Mouse (Mus musculus): ENCODE results near the gene Cdh15.

Gene Cdh15

DNA sequence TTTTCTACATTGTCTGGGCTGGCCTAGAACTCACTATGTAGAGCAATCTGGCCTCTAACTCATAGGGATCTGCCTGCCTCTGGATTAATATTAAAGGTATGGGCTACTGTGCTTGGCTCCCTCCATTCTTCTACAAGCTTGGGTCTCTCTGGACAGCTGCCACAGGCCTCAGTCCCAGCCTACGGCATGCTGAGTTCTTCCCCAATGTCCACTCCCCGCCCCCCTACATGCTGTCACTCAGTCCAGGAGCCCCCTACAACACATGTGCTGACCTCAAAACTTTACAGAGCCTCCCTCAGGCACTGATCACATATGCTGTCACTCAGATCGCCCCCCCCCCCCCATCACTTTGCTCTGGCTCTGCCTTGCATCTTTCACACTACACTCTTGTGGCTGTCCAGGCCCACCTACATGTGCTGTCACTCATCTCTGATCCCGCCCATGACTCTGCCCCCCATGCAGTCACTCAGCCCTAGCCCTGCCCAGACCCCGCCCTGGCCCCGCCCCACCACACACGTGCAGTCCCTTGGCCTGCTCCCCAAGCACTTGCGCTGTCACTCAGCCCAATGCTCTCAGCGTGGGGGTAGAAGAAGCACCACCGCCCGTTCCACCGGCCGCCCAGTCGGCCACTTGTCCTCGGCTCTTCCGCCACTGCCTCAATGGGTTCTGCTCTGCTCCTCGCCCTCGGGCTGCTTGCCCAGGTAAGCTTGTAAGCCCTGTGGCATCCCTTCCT is at the start of gene Cdh15:
Gene Cdh15 (plus strand): TSS at position 138 of the 733 bp plus-strand sequence.
- no peak for DNase-seq

DNA sequence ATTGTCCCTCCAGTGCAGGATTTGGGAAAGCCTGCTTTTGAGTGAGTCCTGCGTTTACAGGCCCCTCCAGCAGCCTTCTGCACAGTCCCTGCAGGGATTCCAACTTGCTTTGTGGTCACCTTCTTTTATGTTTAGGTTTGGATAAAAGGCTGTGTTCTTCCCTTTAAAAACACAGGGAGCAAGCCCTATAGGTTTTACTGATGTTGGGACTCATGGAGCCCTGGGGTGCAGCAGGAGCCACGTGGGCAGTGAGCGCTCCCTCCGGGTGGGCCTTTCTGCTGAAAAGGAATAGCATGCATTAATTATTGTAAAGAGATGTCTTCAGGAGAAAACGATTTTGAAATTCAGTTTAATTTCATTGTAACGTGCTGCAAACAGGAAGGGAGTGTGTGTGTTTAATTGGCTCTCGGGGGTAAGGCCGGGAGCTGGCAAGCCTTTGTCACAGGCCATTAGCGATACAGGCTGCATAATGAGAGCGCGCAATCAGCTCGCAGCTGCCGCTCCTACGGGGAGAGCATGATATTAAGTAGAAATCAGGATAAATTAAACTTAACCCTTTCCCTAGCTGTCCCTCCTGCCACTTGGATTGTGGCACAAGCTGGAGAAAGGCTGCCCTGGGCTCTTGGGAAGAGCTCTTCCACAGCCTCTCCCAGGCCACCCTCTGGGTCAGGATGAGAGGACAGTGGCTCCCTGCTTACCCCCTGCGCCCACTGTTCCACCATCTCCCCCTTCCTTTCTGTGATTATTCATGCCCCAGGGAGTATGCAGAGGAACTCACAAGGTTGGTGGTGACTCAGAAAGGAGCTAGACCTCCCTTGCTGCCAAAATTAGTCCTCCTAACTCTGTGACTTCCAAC is 43.6 kb upstream of the Cdh15 start:
- no peak for DNase-seq

DNA sequence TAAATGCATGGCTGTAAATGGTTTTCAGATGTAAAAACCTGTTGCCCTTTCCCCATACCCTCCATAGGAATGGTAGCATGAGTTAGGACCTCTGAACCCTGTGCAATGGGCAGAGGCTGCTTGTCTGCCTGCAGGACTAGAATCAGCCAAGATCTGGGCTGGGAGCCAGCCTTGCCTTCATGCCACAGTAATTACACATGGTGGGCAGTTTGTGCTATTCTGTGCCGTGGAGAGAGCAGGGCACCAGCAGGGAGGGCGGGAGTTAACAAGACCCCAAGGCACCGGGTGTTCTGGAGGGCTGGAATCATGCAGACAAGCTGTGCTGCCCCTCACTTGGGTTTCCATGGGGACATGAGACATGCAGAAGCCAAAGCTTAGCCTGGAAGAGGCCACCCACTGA is 42.4 kb upstream of the Cdh15 start:
- DNase-seq = peak; percentile 62

DNA sequence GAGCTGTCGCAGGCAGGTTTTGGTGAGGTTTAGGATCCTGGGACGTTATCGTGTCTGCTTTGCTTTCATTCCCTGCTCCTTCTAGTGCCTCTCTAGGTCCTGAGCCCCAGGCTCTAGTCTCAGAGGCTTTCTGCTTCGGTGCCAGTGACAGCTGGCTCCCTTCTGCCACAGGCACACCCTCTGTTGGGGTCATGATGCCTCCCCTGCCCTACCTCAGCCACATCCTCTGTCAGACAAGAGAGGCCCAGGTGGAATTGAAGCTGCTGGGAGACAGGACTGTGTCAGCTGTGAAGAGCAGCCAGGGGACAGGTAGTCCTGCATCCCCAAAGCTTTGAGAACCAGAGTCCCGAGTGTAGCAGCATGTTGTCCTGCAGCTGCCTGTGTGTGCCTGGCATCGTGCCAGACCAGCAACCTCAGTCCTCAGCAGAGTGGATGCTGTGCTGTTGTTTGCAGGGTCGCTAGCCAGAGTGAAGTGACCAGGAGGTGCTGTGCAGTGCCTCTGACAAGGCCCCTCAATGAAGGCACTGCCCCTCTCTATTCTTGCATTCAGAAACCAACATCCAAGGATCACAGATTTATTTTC is 40.7 kb upstream of the Cdh15 start:
- no peak for DNase-seq

DNA sequence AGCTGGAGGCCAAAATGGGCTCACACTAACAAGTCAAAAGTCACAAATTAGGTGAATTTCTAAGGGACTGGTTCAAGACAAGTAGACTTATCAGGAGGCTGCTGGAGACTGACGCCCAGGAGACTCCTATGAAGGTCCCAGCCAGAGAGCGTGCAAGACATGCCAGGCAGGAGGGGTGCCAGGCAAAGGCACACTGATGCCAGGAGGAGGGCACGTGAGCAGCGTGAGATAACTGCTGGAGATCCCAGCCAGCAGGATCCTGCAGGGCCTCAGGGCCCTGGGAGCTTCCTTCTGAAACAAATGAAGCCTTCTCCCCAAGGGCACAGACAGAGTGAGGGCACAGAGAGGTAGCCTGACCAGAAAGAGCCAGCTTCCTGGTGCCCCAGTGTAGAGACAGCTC is 39.9 kb upstream of the Cdh15 start:
- DNase-seq = no peak

DNA sequence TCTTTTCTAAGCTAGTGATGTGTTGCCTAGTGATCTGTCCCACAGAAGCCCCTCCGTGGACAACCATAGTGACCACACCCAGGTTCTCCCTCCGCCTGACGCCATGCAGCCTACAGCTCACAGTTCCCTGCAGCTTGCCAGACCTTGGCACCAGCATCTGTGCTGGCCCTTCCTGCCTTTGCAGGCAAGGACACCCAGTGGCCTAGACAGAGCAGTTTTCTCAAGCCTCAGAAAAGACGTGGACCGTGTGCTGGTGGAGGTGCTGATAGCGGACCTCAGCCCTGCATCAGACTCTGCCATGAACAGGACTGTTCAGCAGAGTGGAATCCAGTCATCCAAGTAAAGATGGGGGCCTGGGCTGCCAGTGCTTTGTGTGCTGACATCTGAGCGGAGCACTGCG is 37.4 kb upstream of the Cdh15 start:
- DNase-seq = no peak

DNA sequence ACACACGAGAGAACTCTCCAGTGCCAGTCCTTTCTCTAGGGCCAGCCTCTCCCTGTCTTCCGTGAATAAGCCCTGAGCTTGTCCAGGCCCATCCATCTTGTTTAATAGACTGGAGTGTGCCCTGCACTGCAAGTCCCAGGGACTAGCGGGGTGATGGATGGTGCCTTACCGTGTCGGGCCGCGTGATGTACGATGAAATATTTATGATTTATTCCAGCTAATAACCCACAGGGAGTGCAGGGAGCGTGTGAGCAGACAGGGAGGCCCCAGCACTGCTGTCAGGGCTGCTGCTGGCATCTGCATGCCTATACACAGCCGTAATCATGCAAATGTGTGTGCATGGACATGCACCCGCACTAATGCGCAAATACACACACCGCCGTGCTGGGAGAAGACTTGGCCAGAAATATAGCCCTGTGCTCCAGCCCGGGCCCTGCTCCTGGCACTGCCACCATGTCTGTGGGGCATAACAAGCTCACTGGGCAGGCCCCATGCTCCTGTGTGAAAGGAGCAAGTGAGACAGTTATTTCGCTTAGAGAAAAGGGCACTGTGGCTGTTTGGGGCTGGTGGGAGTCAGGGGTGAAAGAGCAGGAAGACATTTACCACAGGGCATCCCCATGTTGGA is 35.8 kb upstream of the Cdh15 start:
- no peak for DNase-seq

DNA sequence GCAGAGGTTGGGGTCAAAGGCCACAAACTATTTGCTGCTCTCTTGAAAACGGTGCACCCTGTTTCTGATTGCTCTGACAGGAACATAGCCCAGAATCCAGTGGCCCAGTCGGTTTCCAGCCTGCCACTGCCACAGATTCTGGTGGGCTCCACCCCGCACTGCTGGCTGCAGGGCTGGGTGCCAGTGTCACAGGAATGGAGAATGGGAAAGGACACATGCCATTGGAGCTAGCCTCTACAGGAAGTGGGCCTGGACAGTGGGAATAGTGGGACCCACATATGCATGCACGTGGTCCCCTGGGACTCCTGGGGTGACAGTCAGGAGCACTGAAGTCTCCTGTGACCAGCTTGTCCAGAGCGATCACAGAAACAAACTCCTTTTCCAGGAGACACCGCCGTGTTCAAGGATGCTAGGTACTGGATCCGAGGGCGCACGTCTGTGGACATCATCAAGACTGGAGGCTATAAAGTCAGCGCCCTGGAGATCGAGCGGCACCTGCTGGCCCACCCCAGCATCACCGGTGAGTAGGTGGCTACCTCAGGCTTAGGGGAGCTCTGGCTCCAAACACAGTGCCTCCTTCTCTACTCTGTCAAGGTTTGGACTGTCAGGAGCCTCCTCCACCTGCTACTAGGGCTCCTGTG is 35.0 kb upstream of the Cdh15 start:
- no peak for DNase-seq

DNA sequence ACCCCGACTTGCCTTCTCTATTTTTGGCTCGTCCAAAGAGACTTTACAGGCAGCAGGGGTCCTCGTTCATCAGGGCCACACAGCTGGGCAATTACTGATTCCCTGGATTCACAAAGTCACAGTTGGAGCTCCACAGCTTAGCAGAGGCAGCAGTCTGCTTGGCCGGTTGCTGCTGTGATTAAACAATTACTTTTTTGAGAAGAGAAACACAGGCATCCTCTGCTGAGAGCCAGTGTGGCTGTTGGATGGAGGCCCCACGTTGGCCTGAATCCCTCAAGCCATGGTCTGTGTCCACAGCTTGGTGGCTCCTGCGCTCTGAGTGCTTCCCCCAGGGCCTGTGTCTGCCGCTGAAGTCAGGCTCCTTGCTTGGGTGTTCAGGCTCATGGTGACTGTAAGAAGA is 33.2 kb upstream of the Cdh15 start:
- DNase-seq = no peak

DNA sequence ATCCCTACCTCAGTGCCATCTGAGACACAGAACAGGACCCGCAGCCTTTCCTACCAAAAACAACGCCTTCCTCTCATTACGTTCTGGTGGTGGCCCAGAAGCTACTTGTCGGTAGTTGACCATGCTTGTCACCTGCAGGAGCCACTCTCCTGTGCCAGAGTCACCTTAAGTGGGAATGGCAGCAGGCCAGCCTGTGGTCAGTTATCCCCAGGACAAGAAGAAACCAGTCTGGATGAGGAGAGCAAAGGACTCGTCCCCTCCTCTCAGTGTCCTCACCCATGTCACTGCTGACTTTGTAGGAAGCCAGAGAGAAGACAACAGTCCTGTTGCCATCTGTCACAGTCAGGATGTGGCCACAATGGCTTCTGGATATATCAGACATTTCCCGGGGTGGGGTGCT is 30.8 kb upstream of the Cdh15 start:
- DNase-seq = no peak

DNA sequence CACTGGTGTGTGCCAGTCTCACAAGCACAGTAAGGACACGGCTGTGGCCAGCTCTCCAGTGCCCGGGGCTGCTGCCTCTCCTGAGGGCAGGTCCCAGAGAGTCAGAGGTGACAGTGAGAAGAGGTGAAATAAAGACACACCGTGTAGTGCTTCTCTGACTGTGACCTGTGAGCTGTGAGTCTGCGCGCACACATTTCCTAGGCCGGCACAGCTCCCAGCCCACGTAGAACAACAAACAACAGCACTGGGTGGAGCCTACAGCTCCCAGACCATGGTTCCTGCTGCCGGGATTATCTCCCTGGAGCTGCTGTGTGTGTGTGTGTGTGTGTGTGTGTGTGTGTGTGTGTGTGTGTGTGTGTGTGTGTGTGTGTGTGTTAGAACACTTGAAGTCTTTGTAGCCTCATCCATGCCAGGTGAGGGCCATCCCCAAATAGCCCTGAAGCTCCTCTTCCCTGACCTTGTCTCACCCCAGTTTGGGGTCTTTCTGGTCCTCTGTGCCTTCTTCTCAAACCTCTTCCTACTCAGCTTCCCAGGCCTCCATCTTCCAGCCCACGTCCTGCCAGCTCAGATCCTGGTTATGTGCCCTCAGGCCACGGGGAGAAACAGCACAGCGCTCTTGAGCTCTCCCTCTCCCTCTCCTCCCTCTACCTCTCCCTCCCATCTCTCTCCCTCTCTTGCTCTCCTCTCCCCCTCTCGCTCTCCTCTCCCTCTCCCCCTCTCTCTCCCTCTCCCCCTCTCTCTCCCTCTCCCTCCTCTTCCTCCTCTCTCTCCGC is 29.9 kb upstream of the Cdh15 start:
- DNase-seq = no peak

DNA sequence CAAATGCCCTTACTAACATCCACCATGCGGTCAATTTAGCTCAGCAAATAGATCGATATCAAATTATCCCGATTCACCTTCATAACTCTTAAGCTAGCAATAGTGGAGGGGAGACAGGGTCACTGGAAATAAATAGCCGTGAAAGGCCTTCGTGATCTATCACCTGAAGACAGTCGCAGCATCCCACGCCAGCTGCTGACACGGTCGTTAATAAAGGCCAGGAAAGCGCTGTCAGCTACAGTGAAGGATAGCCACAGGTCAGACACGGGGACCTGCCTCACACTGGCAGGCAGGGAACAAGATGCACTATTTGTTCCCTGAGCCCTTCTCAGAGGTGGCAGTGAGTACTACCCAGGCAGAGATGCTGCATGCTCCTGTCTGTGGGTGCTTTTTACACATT is 28.0 kb upstream of the Cdh15 start:
- no peak for DNase-seq

DNA sequence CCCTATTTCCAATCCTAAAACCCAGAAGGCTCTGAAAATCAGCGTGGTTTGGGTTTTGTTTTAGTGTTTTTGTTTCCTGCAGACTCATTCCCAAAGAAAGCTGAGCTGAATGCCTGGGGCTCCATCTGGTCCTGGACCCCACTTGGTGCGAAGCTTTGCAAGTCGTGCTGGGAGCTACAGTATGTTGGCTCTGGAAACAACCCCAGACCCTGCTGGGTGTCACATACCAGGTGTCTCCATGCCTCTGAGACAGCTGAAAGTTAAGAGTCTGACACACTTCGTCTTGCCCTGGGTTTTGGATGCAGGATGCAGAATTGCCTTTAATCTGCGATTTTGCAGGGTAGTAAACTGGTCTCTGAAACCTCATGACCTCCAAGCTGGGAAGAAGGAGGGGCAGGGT is 23.2 kb upstream of the Cdh15 start:
- DNase-seq = no peak

DNA sequence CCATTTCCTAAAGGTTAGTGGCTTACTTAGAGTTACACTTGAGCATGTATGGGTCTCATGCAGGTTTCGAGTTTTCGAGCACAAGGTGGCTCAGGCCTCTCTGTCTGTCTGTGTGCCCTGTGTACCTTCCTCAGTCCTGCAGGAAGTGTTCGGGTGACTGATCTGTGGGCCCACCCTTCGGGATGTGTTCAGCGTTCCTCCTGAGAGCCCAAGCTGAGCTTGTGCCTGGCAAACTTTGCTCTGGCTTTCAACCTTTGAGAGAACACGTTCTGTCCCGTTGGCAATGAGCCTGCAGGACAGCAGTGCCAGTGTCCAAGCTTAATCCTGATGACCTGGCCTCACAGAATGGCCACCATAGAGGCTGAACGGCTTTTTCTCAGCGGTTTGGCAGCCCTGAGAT is 22.8 kb upstream of the Cdh15 start:
- peak; percentile 81 for DNase-seq

DNA sequence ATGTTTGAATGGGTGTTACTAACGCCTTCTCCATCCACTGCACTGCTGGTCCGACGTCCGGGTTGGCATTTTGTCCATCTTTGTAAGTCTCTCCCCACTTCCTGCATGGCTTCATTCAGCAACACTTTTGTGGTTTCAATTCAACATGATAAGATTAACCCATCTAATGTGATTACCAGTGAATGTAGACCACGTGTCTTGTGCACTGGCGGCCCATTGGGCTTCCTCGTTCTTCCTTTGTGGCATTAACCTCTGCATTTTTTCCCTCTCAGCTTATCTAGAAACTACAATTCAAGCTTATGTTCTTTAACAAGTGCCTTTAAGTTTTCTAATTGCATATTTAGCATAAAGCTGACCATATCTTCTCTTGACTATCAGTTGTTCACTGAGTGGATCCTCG is 22.4 kb upstream of the Cdh15 start:
- no peak for DNase-seq

DNA sequence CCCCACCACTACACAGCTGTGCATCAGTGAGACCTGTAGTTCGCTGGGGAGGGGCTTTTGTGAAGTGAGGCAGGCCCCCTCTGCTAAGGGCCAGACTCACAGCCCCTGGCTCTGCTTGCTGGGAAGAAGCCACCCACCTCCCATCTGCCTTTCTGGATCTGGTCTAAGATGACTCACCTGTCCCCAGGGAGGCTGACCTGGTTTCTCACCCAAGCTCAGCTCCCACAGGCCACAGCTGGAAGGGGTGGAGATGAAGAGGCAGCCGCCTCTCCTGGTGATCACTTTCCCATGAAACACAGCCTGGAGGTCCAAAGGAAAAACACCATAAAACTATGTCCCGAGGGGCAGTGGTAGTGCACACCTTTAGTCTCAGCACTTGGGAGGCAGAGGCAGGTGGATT is 18.4 kb upstream of the Cdh15 start:
- DNase-seq = no peak

DNA sequence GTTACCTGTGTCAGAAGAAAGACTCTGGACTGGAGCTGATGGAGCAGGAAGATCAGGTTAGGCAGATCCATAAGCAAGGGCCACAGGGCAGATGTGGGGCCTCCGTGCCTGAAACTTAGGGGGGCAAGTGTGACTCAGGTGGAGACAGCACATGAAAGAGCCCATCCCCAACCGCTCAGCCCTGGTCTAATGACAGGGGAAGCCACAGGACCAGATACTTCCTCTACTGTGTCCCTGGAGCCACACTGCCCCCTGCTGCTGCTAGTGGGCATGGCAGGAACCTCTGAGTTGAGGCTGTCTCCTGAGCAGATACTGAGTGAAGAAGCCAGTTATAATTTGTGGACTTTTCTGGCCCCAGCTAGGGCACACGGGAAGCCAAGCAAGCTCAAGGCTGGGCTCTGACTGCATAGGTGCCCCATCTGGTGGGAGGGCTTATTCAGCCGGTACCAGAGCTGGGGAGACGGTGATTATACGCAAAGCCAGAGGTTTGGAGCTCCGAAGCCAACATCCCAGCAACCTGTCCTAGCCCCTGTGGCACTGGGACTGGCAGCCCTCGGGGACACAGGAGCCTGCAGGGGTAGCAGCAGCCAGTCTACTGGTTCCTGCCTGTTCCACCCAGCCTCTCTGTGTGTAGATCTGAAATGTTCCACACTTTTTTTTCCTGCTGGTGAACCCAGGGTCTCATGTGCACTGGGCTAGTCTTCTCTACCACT is 17.3 kb upstream of the Cdh15 start:
- peak; percentile 77 for DNase-seq

DNA sequence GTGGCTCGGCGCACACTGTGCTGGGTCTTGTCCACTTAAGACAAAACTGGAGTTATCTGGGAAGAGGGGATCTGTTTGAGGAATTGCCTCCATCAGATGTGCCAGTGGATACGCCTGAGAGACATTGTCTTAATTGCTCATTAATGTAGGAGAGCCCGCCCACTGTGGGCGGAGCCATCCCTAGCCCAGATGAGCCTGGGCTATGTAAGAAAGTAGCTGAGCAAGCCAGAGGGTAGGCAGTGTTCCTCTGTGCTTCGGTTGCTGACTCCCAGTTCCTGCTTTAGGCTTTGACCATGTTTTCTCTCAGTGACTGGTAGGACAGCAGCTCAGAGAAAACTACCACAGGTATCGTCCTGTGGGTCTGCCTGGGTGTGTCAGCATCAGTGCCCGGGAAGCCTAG is 13.3 kb upstream of the Cdh15 start:
- no peak for DNase-seq

DNA sequence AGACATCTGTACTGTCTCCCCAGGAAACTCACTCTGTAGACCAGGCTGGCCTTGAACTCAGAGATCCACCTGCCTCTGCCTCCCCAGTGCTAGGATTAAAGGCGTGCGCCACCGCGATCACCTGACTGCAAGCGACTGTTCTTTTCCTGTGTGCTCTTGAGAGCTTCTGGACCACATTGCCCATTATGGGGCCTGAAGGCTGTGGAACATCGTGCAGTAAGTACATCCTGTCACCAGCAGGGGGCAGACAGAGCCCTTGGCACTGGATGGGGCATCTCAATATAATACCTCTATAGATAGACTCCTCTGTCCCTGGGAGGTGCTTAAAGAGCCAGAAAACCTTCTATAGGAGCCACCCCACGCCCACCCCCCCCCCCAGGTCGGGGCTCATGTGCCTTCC is 12.8 kb upstream of the Cdh15 start:
- DNase-seq = peak; percentile 54

DNA sequence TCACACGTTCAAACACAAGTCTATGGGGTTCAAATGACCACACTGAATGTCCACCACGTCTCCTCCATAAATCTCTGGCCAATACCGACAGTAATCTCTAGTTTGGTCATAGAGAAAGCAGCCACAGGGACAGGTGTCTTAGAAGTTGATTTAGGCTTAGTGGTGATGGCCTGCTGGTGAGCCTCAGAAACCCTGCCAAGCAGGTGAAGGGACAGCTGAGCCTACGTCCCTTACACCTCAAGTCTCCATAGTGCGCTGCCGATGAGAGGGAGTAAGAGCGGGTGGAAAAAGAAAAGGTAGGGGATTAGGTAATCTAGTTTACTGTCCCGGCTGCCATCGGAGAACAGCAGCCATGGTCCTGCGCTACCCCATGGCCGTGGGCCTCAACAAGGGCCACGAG is 11.6 kb upstream of the Cdh15 start:
- DNase-seq = no peak

DNA sequence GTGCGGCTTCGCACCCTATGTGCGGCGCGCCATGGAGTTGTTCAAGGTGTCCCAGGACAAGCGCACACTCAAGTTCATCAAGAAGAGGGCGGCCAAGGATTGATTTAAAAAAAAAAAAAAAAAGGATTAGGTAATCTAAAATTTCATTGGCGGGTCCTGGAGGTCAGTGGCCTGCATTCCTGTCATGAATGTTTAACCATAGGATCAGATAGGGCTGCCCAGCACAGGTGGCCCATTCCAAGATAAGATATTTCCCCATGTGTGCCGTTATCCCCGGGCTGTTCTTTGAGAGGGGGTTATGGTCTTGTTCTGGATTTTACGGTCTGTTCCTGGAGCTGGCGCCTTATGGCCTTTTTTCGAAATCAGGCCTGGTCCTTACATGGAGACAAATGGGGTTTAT is 11.1 kb upstream of the Cdh15 start:
- no peak for DNase-seq

DNA sequence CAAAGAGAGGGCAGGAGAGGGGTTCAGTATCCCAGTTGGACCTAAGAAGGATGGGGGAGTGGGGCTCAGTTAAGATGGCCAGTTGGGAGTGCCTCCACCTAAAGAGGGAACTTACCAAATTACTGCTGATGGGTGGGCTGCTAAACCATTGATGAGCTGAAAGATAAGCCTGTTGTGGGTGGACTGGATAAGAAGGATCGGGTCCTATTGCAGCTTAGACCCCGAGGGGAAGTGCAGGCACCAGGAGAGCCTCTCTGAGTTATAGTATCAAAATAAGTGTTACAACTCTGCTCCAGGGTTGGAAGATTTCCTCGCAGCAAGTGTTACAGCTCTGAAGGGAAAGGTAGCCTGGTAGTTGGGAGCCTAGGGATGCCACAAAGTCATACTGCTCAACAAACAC is 3.6 kb upstream of the Cdh15 start:
- no peak for DNase-seq
